Mouse (Mus musculus): ENCODE results near the gene Postn. TPM values are rescaled to one million over a fixed set of nuclear protein-coding genes. Genes with fewer than 3 reads are reported as not detected.
A peak's percentile ranks its signal among the peaks of the same experiment; 100 is the strongest.

The Postn gene
- polyA plus RNA-seq, 1 experiment from 2014 or later, result 24.9 TPM

- no peaks in the 10 kb centered on the region for H3K27me3 ChIP-seq
- H3K4me3 ChIP-seq (replicated peaks), result no peak overlapping the region
- 39% methylated on average over 6 of the region's 6 CpGs for WGBS
- no peaks in the 10 kb centered on the region for H3K36me3 ChIP-seq
- ATAC-seq (ENCODE audit: insufficient number of reproducible peaks, insufficient read depth, low FRiP score, low TSS enrichment, low read depth), result no peak
- H3K4me1 ChIP-seq (replicated peaks), result peaks cover 21% of the 10 kb centered on the region
- 0 out of 2 replicates have a peak overlapping the region, but pooled peaks have one; percentile 6 for H3K4me2 ChIP-seq
- no peak overlapping the region for H3K27ac ChIP-seq
- no peaks in the 10 kb centered on the region for H3K9me3 ChIP-seq
- H3K9ac ChIP-seq (replicated peaks), result no peak overlapping the region
Measured at GRCm38 (mm10) chr3:54417833-54418386, 57.0 kb downstream of the Postn start.

GRCm38 (mm10) chr3:54420189-54420928 is 59.5 kb downstream of the Postn start:
- WGBS, result 44% methylated on average over 10 of the region's 10 CpGs
- H3K9me3 ChIP-seq, result no peaks in the 10 kb centered on the region
- H3K27ac ChIP-seq, result peak overlapping the region; percentile 9; the same call in 1 of the 2 replicates
- H3K4me3 ChIP-seq (replicated peaks), result no peak overlapping the region
- no peak overlapping the region for H3K4me2 ChIP-seq
- H3K27me3 ChIP-seq, result no peaks in the 10 kb centered on the region
- H3K9ac ChIP-seq (replicated peaks), result no peak overlapping the region
- H3K36me3 ChIP-seq, result no peaks in the 10 kb centered on the region
- ATAC-seq (ENCODE audit: insufficient number of reproducible peaks, insufficient read depth, low FRiP score, low TSS enrichment, low read depth), result no peak
- peaks cover 15% of the 10 kb centered on the region; the same call in 1 of the 2 replicates for H3K4me1 ChIP-seq (replicated peaks)

GRCm38 (mm10) chr3:54420983-54421382 is 60.1 kb downstream of the Postn start:
- H3K4me2 ChIP-seq, result no peak overlapping the region
- H3K27me3 ChIP-seq, result no peaks in the 10 kb centered on the region
- H3K4me3 ChIP-seq (replicated peaks), result no peak overlapping the region
- 0 out of 2 replicates have a peak, but pooled peaks have one; percentile 31 for ATAC-seq (ENCODE audit: insufficient number of reproducible peaks, insufficient read depth, low FRiP score, low TSS enrichment, low read depth)
- 41% methylated on average over 6 of the region's 6 CpGs for WGBS
- H3K9ac ChIP-seq (replicated peaks), result no peak overlapping the region
- no peaks in the 10 kb centered on the region for H3K36me3 ChIP-seq
- H3K27ac ChIP-seq, result peak overlapping the region; percentile 9; the same call in 1 of the 2 replicates
- H3K9me3 ChIP-seq, result no peaks in the 10 kb centered on the region
- H3K4me1 ChIP-seq (replicated peaks), result peaks cover 15% of the 10 kb centered on the region; the same call in 1 of the 2 replicates

GRCm38 (mm10) chr3:54421666-54422065 is 60.8 kb downstream of the Postn start:
- WGBS, result 84% methylated on average over 2 of the region's 2 CpGs
- no peak overlapping the region for H3K4me2 ChIP-seq

GRCm38 (mm10) chr3:54424146-54424545 is 63.2 kb downstream of the Postn start:
- H3K9ac ChIP-seq (replicated peaks), result no peak overlapping the region
- no peak overlapping the region for H3K27ac ChIP-seq
- WGBS, result 87% methylated on average over 4 of the region's 4 CpGs
- ATAC-seq (ENCODE audit: insufficient number of reproducible peaks, insufficient read depth, low FRiP score, low TSS enrichment, low read depth), result no peak
- no peak overlapping the region for H3K4me2 ChIP-seq
- no peak overlapping the region for H3K4me3 ChIP-seq (replicated peaks)
- no peaks in the 10 kb centered on the region for H3K36me3 ChIP-seq
- peaks cover 11% of the 10 kb centered on the region; the same call in 1 of the 2 replicates for H3K4me1 ChIP-seq (replicated peaks)
- H3K27me3 ChIP-seq, result no peaks in the 10 kb centered on the region
- H3K9me3 ChIP-seq, result no peaks in the 10 kb centered on the region

More at GRCm38 (mm10) chr3:54421666-54422065, 60.8 kb downstream of the Postn start:
- no peak overlapping the region for H3K9ac ChIP-seq (replicated peaks)
- no peaks in the 10 kb centered on the region for H3K9me3 ChIP-seq
- no peak overlapping the region for H3K27ac ChIP-seq
- no peak overlapping the region for H3K4me3 ChIP-seq (replicated peaks)
- no peak for ATAC-seq (ENCODE audit: insufficient number of reproducible peaks, insufficient read depth, low FRiP score, low TSS enrichment, low read depth)
- H3K27me3 ChIP-seq, result no peaks in the 10 kb centered on the region
- H3K36me3 ChIP-seq, result no peaks in the 10 kb centered on the region
- H3K4me1 ChIP-seq (replicated peaks), result peaks cover 15% of the 10 kb centered on the region; the same call in 1 of the 2 replicates

- Histone ChIP-seq H3K4me1 (replicated peaks) (no peaks in the 10 kb centered on the region; the same call in 1 of the 2 replicates), H3K27ac (no peak overlapping the region), H3K27me3 (no peaks in the 10 kb centered on the region), H3K36me3 (no peaks in the 10 kb centered on the region), H3K4me3 (replicated peaks) (no peak overlapping the region), H3K9ac (replicated peaks) (no peak overlapping the region), H3K4me2 (no peak overlapping the region), H3K9me3 (no peaks in the 10 kb centered on the region)
- WGBS, result 84% methylated on average over 4 of the region's 4 CpGs
- ATAC-seq (ENCODE audit: insufficient number of reproducible peaks, insufficient read depth, low FRiP score, low TSS enrichment, low read depth), result no peak
Measured at GRCm38 (mm10) chr3:54431663-54432062, 70.8 kb downstream of the Postn start.

GRCm38 (mm10) chr3:54432167-54432566 is 71.3 kb downstream of the Postn start:
- 73% methylated on average over 6 of the region's 6 CpGs for WGBS
- Histone ChIP-seq H3K36me3 (no peaks in the 10 kb centered on the region), H3K9ac (replicated peaks) (no peak overlapping the region), H3K9me3 (no peaks in the 10 kb centered on the region), H3K27me3 (no peaks in the 10 kb centered on the region), H3K4me3 (replicated peaks) (no peak overlapping the region), H3K4me1 (replicated peaks) (no peaks in the 10 kb centered on the region; the same call in 1 of the 2 replicates), H3K4me2 (no peak overlapping the region), H3K27ac (no peak overlapping the region)
- no peak for ATAC-seq (ENCODE audit: insufficient number of reproducible peaks, insufficient read depth, low FRiP score, low TSS enrichment, low read depth)

GRCm38 (mm10) chr3:54432605-54433004 is 71.7 kb downstream of the Postn start:
- Histone ChIP-seq H3K27me3 (no peaks in the 10 kb centered on the region), H3K4me3 (replicated peaks) (no peak overlapping the region), H3K27ac (no peak overlapping the region), H3K9ac (replicated peaks) (no peak overlapping the region), H3K9me3 (no peaks in the 10 kb centered on the region), H3K4me2 (no peak overlapping the region), H3K4me1 (replicated peaks) (no peaks in the 10 kb centered on the region; the same call in 1 of the 2 replicates), H3K36me3 (no peaks in the 10 kb centered on the region)
- no peak for ATAC-seq (ENCODE audit: insufficient number of reproducible peaks, insufficient read depth, low FRiP score, low TSS enrichment, low read depth)
- WGBS, result 67% methylated on average over 4 of the region's 4 CpGs

GRCm38 (mm10) chr3:54434571-54434970 is 73.7 kb downstream of the Postn start:
- H3K4me2 ChIP-seq, result no peak overlapping the region
- H3K4me3 ChIP-seq (replicated peaks), result no peak overlapping the region
- no peaks in the 10 kb centered on the region for H3K9me3 ChIP-seq
- H3K4me1 ChIP-seq (replicated peaks), result no peaks in the 10 kb centered on the region; the same call in 1 of the 2 replicates
- 91% methylated on average over 6 of the region's 6 CpGs for WGBS
- no peak overlapping the region for H3K27ac ChIP-seq
- ATAC-seq (ENCODE audit: insufficient number of reproducible peaks, insufficient read depth, low FRiP score, low TSS enrichment, low read depth), result no peak
- H3K36me3 ChIP-seq, result no peaks in the 10 kb centered on the region
- H3K9ac ChIP-seq (replicated peaks), result no peak overlapping the region
- H3K27me3 ChIP-seq, result no peaks in the 10 kb centered on the region

- no peaks in the 10 kb centered on the region for H3K9me3 ChIP-seq
- WGBS, result 84% methylated on average over 1 of the region's 1 CpGs
- no peaks in the 10 kb centered on the region; the same call in 1 of the 2 replicates for H3K4me1 ChIP-seq (replicated peaks)
- H3K36me3 ChIP-seq, result no peaks in the 10 kb centered on the region
- no peak for ATAC-seq (ENCODE audit: insufficient number of reproducible peaks, insufficient read depth, low FRiP score, low TSS enrichment, low read depth)
- H3K4me2 ChIP-seq, result no peak overlapping the region
- no peaks in the 10 kb centered on the region for H3K27me3 ChIP-seq
- H3K4me3 ChIP-seq (replicated peaks), result no peak overlapping the region
- no peak overlapping the region for H3K9ac ChIP-seq (replicated peaks)
- H3K27ac ChIP-seq, result no peak overlapping the region
Measured at GRCm38 (mm10) chr3:54436373-54436964, 75.6 kb downstream of the Postn start.

All from limb, embryonic 12.5 days (tissue).